Mouse (Mus musculus) right cerebral cortex, adult 2 months (tissue): ENCODE results near the gene Olfr730.

Experiments
- DNase-seq, 2 experiments: peaks; one replicate each; pipeline ENCODE4 v3.0.0; 2021 to 2022; ENCODE audit warnings: low spot score in 2 of 2

Gene Olfr730

DNA sequence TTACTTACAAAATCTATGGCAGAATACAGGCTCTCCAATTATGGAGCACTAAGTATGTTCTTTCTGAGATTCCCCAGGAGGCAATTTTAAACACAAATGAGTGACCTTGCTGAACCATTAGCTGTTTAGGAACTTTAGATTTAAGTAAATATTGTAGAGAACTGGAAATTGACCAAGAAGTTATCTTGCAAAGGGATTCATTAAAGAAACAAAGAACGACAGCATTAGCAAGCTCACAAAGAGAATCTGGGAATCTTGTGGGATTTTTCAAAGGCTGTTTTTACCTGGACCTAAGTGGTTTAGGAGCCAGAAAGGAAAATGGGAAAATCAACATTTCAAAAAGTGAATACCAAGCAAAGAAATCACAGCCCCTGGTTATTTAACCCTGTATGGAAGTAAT, at the start of gene Olfr730:
Gene Olfr730 (minus strand): TSS at position 101 of the 400 bp plus-strand sequence.
- DNase-seq: no peak

GRCm38 (mm10) chr14:50152810-50153209, 35.2 kb downstream of the Olfr730 start, which contains the start of gene Olfr729:
Gene Olfr729, minus strand, starts transcription at chr14:50152910.
- no peak for DNase-seq

GRCm38 (mm10) chr14:50142580-50142979, 45.4 kb downstream of the Olfr730 start, which contains the start of gene Olfr728:
Gene Olfr728, minus strand, starts transcription at chr14:50142680.
- no peak for DNase-seq
